Mouse (Mus musculus): ENCODE data around the gene Rars. TPM values are rescaled to one million over a fixed set of nuclear protein-coding genes. Genes with fewer than 3 reads are reported as not detected.
A peak's percentile ranks its signal among the peaks of the same experiment; 100 is the strongest.
"Not testable (repeated sequence)": the region's sequence is repeated elsewhere in the genome, so short reads cannot be mapped to it uniquely, and the experiment has no call there.

The Rars gene
- polyA plus RNA-seq, 1 experiment: 21.4 TPM

GRCm38 (mm10) chr11:35838345-35839338 is 4.3 kb upstream of the Rars start:
- DNase-seq (ENCODE audit: low read depth): no peak

GRCm38 (mm10) chr11:35837156-35838126 is 3.1 kb upstream of the Rars start:
- DNase-seq (ENCODE audit: low read depth): no peak

- DNase-seq (ENCODE audit: low read depth): no peak
These were observed 1.0 kb downstream of the Rars start for GRCm38 (mm10) chr11:35833270-35833669.

GRCm38 (mm10) chr11:35832139-35832538 is 2.2 kb downstream of the Rars start:
- peak; percentile 52 for DNase-seq (ENCODE audit: low read depth)

GRCm38 (mm10) chr11:35827714-35828113 is 6.6 kb downstream of the Rars start:
- DNase-seq (ENCODE audit: low read depth): no peak

- no peak for DNase-seq (ENCODE audit: low read depth)
These were observed 18.0 kb downstream of the Rars start for GRCm38 (mm10) chr11:35816316-35816715.

- DNase-seq (ENCODE audit: low read depth): no peak
These were observed 22.8 kb downstream of the Rars start for GRCm38 (mm10) chr11:35811458-35811857.

- DNase-seq (ENCODE audit: low read depth): no peak
These were observed 33.0 kb downstream of the Rars start for GRCm38 (mm10) chr11:35801332-35801731.

- DNase-seq (ENCODE audit: low read depth): no peak
These were observed 35.4 kb downstream of the Rars start, which contains the start of gene Fbll1 for GRCm38 (mm10) chr11:35798874-35799273. Fbll1 (minus strand) TSS chr11:35798884.

GRCm38 (mm10) chr11:35798495-35798820 is 35.8 kb downstream of the Rars start:
- no peak for DNase-seq (ENCODE audit: low read depth)

GRCm38 (mm10) chr11:35797751-35798494 is 36.4 kb downstream of the Rars start:
- no peak for DNase-seq (ENCODE audit: low read depth)

- not testable (repeated sequence) for DNase-seq (ENCODE audit: low read depth)
These were observed 41.5 kb downstream of the Rars start for GRCm38 (mm10) chr11:35792800-35793199.

GRCm38 (mm10) chr11:35788443-35788842 is 45.9 kb downstream of the Rars start:
- DNase-seq (ENCODE audit: low read depth): no peak

- no peak for DNase-seq (ENCODE audit: low read depth)
These were observed 49.8 kb downstream of the Rars start for GRCm38 (mm10) chr11:35784537-35784936.

GRCm38 (mm10) chr11:35784002-35784401 is 50.3 kb downstream of the Rars start:
- DNase-seq (ENCODE audit: low read depth): no peak

- no peak for DNase-seq (ENCODE audit: low read depth)
These were observed 51.3 kb downstream of the Rars start for GRCm38 (mm10) chr11:35783038-35783437.

- no peak for DNase-seq (ENCODE audit: low read depth)
These were observed 51.9 kb downstream of the Rars start for GRCm38 (mm10) chr11:35782444-35782843.

- DNase-seq (ENCODE audit: low read depth): no peak
These were observed 54.0 kb downstream of the Rars start for GRCm38 (mm10) chr11:35780336-35780735.

GRCm38 (mm10) chr11:35776452-35776851 is 57.9 kb downstream of the Rars start:
- no peak for DNase-seq (ENCODE audit: low read depth)

GRCm38 (mm10) chr11:35775606-35776005 is 58.7 kb downstream of the Rars start:
- DNase-seq (ENCODE audit: low read depth): no peak

GRCm38 (mm10) chr11:35770741-35771504 is 63.4 kb downstream of the Rars start:
- no peak for DNase-seq (ENCODE audit: low read depth)

Data from gonadal fat pad, adult 2 months (tissue).